Mouse (Mus musculus) neural tube, embryonic 11.5 days (tissue): ENCODE measurements around the gene Rnf128. TPM values are rescaled to one million over a fixed set of nuclear protein-coding genes. Genes with fewer than 3 reads are reported as not detected.
A peak's percentile ranks its signal among the peaks of the same experiment; 100 is the strongest.

Experiments
- ATAC-seq: fragments of 200-750 bp; cut with Nextera tagmentation; 2 replicates; pipeline ENCODE4 v1.8.0; 2017; ENCODE audit warnings: moderate number of reproducible peaks, mild to moderate bottlenecking, moderate TSS enrichment, moderate library complexity; ENCODE audit not compliant: insufficient read depth, low FRiP score, low TSS enrichment
- DNase-seq: peaks from one replicate; pipeline ENCODE4 v3.0.0-alpha.2; 2015; ENCODE audit warnings: low spot score
- H3K27ac ChIP-seq: fragments of 300-500 bp; sonication (generic); 2 replicates; pipeline ENCODE4 v1.5.1; 2014; ENCODE audit warnings: low read depth, mild to moderate bottlenecking, low read length
- H3K27me3 ChIP-seq: fragments of 300-500 bp; sonication (generic); 2 replicates; pipeline ENCODE4 v1.6.1; 2014; ENCODE audit warnings: mild to moderate bottlenecking, low read length, mixed read lengths; ENCODE audit not compliant: control insufficient read depth, insufficient read depth
- H3K36me3 ChIP-seq: fragments of 300-500 bp; sonication (generic); 2 replicates; pipeline ENCODE4 v1.6.1; 2014; ENCODE audit warnings: mild to moderate bottlenecking, low read length, moderate library complexity, mixed read lengths; ENCODE audit not compliant: control insufficient read depth, insufficient read depth
- H3K4me1 ChIP-seq: fragments of 300-500 bp; sonication (generic); 2 replicates; pipeline ENCODE4 v1.6.1; 2014; ENCODE audit warnings: low read length, mixed read lengths; ENCODE audit not compliant: control insufficient read depth, insufficient read depth
- H3K4me2 ChIP-seq: fragments of 300-500 bp; sonication (generic); 2 replicates; pipeline ENCODE4 v1.6.1; 2014; ENCODE audit warnings: low read depth, mild to moderate bottlenecking, moderate library complexity
- H3K4me3 ChIP-seq: fragments of 300-500 bp; sonication (generic); 2 replicates; pipeline ENCODE4 v1.5.1; 2014; ENCODE audit warnings: low read depth, low read length
- H3K9ac ChIP-seq: fragments of 300-500 bp; sonication (generic); 2 replicates; pipeline ENCODE4 v1.6.1; 2014; ENCODE audit warnings: mild to moderate bottlenecking, low read length
- H3K9me3 ChIP-seq: fragments of 300-500 bp; sonication (generic); 2 replicates; pipeline ENCODE4 v1.6.1; 2016; ENCODE audit warnings: low read length; ENCODE audit not compliant: control insufficient read depth
- WGBS: fragments of 180-500 bp; shearing (Covaris S2); extraction: QIAGEN DNeasy Blood & Tissue Kit; methylation state at CpG from one replicate; pipeline ENCODE4 v1.1.7; 2014; 5-methylcytosine and 5-hydroxymethylcytosine counted together
- polyA plus RNA-seq: library from polyadenylated mRNA; unstranded; fragments of >200 nt; fragmentation: Nextera tagmentation; extraction: Ambion mirVana; gene quantifications from 2 replicates; pipeline ENCODE4 v1.2.1, GENCODE M21; 2014

The Rnf128 gene
- polyA plus RNA-seq, 1 experiment from 2014 or later = 1.9 TPM

- Histone ChIP-seq H3K27me3 (no peaks in the 10 kb centered on the region), H3K4me3 (no peak overlapping the region), H3K36me3 (no peaks in the 10 kb centered on the region), H3K9ac (no peak overlapping the region), H3K9me3 (no peaks in the 10 kb centered on the region), H3K4me2 (no peak overlapping the region), H3K4me1 (no peaks in the 10 kb centered on the region), H3K27ac (no peak overlapping the region)
- ATAC-seq = no peak
- WGBS = 83% methylated on average over 5 of the region's 5 CpGs
- DNase-seq = no peak
Measured at GRCm38 (mm10) chrX:139652226-139652625, 89.1 kb downstream of the Rnf128 start.

GRCm38 (mm10) chrX:139653292-139653691 is 90.2 kb downstream of the Rnf128 start:
- H3K9ac ChIP-seq = no peak overlapping the region
- H3K4me2 ChIP-seq = no peak overlapping the region
- no peak for ATAC-seq
- H3K4me3 ChIP-seq = no peak overlapping the region
- WGBS = 94% methylated on average over 3 of the region's 3 CpGs
- no peaks in the 10 kb centered on the region for H3K27me3 ChIP-seq
- no peak for DNase-seq
- H3K4me1 ChIP-seq = no peaks in the 10 kb centered on the region
- H3K9me3 ChIP-seq = no peaks in the 10 kb centered on the region
- no peak overlapping the region for H3K27ac ChIP-seq
- no peaks in the 10 kb centered on the region for H3K36me3 ChIP-seq

- no peaks in the 10 kb centered on the region for H3K9me3 ChIP-seq
- no peak overlapping the region for H3K27ac ChIP-seq
- no peak overlapping the region for H3K4me3 ChIP-seq
- DNase-seq = no peak
- H3K36me3 ChIP-seq = no peaks in the 10 kb centered on the region
- no peak for ATAC-seq
- H3K9ac ChIP-seq = no peak overlapping the region
- no peaks in the 10 kb centered on the region for H3K27me3 ChIP-seq
- H3K4me1 ChIP-seq = no peaks in the 10 kb centered on the region
- WGBS = 83% methylated on average over 5 of the region's 5 CpGs
- no peak overlapping the region for H3K4me2 ChIP-seq
Measured at GRCm38 (mm10) chrX:139654350-139655063, 91.4 kb downstream of the Rnf128 start.

GRCm38 (mm10) chrX:139662111-139662510 is 99.0 kb downstream of the Rnf128 start:
- 42% methylated on average over 1 of the region's 1 CpGs for WGBS

GRCm38 (mm10) chrX:139665829-139666228 is 102.7 kb downstream of the Rnf128 start:
- no peak for ATAC-seq

More at GRCm38 (mm10) chrX:139662111-139662510, 99.0 kb downstream of the Rnf128 start:
- H3K9me3 ChIP-seq = no peaks in the 10 kb centered on the region
- H3K27ac ChIP-seq = no peak overlapping the region
- H3K4me3 ChIP-seq = no peak overlapping the region
- no peak overlapping the region for H3K9ac ChIP-seq
- DNase-seq (no peak), ATAC-seq (no peak)
- no peaks in the 10 kb centered on the region for H3K27me3 ChIP-seq
- no peak overlapping the region for H3K4me2 ChIP-seq
- no peaks in the 10 kb centered on the region for H3K4me1 ChIP-seq
- no peaks in the 10 kb centered on the region for H3K36me3 ChIP-seq

GRCm38 (mm10) chrX:139684410-139684774 is 121.3 kb downstream of the Rnf128 start:
- 28% methylated on average over 8 of the region's 8 CpGs for WGBS
- ATAC-seq = no peak; the same call in 1 of the 2 replicates
- peak overlapping the region; percentile 44 for H3K4me3 ChIP-seq
- H3K36me3 ChIP-seq = no peaks in the 10 kb centered on the region
- H3K27me3 ChIP-seq = no peaks in the 10 kb centered on the region; the same call in 1 of the 2 replicates
- DNase-seq = no peak
- peak overlapping the region; percentile 49 for H3K4me2 ChIP-seq
- no peak overlapping the region for H3K9ac ChIP-seq
- no peak overlapping the region for H3K27ac ChIP-seq
- no peaks in the 10 kb centered on the region for H3K9me3 ChIP-seq
- H3K4me1 ChIP-seq = no peaks in the 10 kb centered on the region

More at GRCm38 (mm10) chrX:139665829-139666228, 102.7 kb downstream of the Rnf128 start:
- Histone ChIP-seq H3K9me3 (no peaks in the 10 kb centered on the region), H3K27ac (no peak overlapping the region), H3K4me3 (no peak overlapping the region), H3K27me3 (no peaks in the 10 kb centered on the region), H3K4me2 (no peak overlapping the region), H3K4me1 (no peaks in the 10 kb centered on the region), H3K36me3 (no peaks in the 10 kb centered on the region), H3K9ac (no peak overlapping the region)
- DNase-seq = no peak
- 83% methylated on average over 2 of the region's 2 CpGs for WGBS

- peak within 1 kb of the TSS; percentile 26; the same call in 1 of the 2 replicates for H3K9ac ChIP-seq
- no peaks in the 10 kb centered on the region; the same call in 1 of the 2 replicates for H3K27me3 ChIP-seq
- no peak within 1 kb of the TSS for H3K27ac ChIP-seq
- no peaks in the 10 kb centered on the region for H3K9me3 ChIP-seq
- DNase-seq (peak; percentile 67), ATAC-seq (peak; percentile 98)
- H3K4me2 ChIP-seq = peak within 1 kb of the TSS; percentile 49
- no peaks in the 10 kb centered on the region for H3K4me1 ChIP-seq
- no peaks in the 10 kb centered on the region for H3K36me3 ChIP-seq
- peak within 1 kb of the TSS; percentile 44 for H3K4me3 ChIP-seq
- WGBS = 14% methylated on average over 43 of the region's 43 CpGs
Measured at GRCm38 (mm10) chrX:139684775-139685695, 121.9 kb downstream of the Rnf128 start, which contains the start of gene Tbc1d8b. Tbc1d8b (plus strand) TSS chrX:139684996.

GRCm38 (mm10) chrX:139714381-139714780 is 151.3 kb downstream of the Rnf128 start, which contains the start of gene Gm15013:
Gm15013 (minus strand) TSS chrX:139714481.
- 95% methylated on average over 8 of the region's 8 CpGs for WGBS
- no peak for DNase-seq
- no peak within 1 kb of the TSS for H3K4me3 ChIP-seq
- no peaks in the 10 kb centered on the region for H3K36me3 ChIP-seq
- H3K9me3 ChIP-seq = no peaks in the 10 kb centered on the region
- H3K4me2 ChIP-seq = no peak within 1 kb of the TSS
- no peak within 1 kb of the TSS for H3K27ac ChIP-seq
- H3K27me3 ChIP-seq = no peaks in the 10 kb centered on the region
- H3K9ac ChIP-seq = no peak within 1 kb of the TSS
- no peak for ATAC-seq
- H3K4me1 ChIP-seq = no peaks in the 10 kb centered on the region
